Mouse (Mus musculus): ENCODE results near the gene Efcab14. TPM values are rescaled to one million over a fixed set of nuclear protein-coding genes. Genes with fewer than 3 reads are reported as not detected.

Efcab14 gene
- polyA plus RNA-seq, 1 experiment from 2014 or later: 42.3 TPM

- no peaks in the 10 kb centered on the region for H3K9me3 ChIP-seq (ENCODE audit: control insufficient read depth, low read length)
- H3K4me3 ChIP-seq (ENCODE audit: low read depth, low read length): no peak overlapping the region
- H3K4me2 ChIP-seq (ENCODE audit: low read depth, low read length): no peak overlapping the region
- H3K4me1 ChIP-seq (ENCODE audit: control insufficient read depth, insufficient read depth, low read length): no peaks in the 10 kb centered on the region
- DNase-seq (ENCODE audit: low spot score): no peak
- no peak overlapping the region for H3K27ac ChIP-seq (replicated peaks; ENCODE audit: low read depth, low read length)
- no peaks in the 10 kb centered on the region for H3K27me3 ChIP-seq (replicated peaks; ENCODE audit: control insufficient read depth, insufficient read depth, low read length)
- no peak overlapping the region for H3K9ac ChIP-seq (ENCODE audit: low read depth, low read length)
- no peak for ATAC-seq (ENCODE audit: low read depth)
- H3K36me3 ChIP-seq (ENCODE audit: control insufficient read depth, insufficient read depth, low read length): peaks cover 14% of the 10 kb centered on the region; the same call in 1 of the 2 replicates
- WGBS: 80% methylated on average over 3 of the region's 3 CpGs
Observed at GRCm38 (mm10) chr4:115820944-115821343, 83.4 kb downstream of the Efcab14 start.

DNA sequence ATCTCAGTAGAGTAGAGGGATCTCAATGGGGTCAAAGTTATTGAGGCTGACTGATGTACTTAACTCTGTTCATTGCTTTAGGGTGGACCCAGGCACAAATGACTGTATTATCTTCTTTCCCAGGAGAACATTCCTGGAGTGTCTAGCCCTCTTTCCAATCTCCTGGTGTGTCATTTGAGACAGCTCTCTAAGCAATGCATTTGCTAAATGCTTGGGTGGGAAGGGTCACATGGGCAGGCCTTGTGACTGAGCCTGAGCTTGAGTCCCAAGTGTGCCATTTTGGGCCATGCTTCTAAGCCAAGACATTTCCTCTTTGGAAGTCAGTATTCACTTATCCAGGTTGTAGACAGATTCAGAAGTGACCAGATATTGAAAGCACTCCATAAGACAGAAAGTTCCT is 83.9 kb downstream of the Efcab14 start:
- DNase-seq (ENCODE audit: low spot score) (no peak), ATAC-seq (ENCODE audit: low read depth) (no peak)
- H3K4me1 ChIP-seq (ENCODE audit: control insufficient read depth, insufficient read depth, low read length): no peaks in the 10 kb centered on the region

GRCm38 (mm10) chr4:115821928-115822327 is 84.4 kb downstream of the Efcab14 start:
- Histone ChIP-seq H3K4me1 (ENCODE audit: control insufficient read depth, insufficient read depth, low read length) (no peaks in the 10 kb centered on the region), H3K9ac (ENCODE audit: low read depth, low read length) (no peak overlapping the region), H3K27ac (replicated peaks; ENCODE audit: low read depth, low read length) (no peak overlapping the region), H3K9me3 (ENCODE audit: control insufficient read depth, low read length) (no peaks in the 10 kb centered on the region), H3K4me3 (ENCODE audit: low read depth, low read length) (no peak overlapping the region), H3K4me2 (ENCODE audit: low read depth, low read length) (no peak overlapping the region), H3K36me3 (ENCODE audit: control insufficient read depth, insufficient read depth, low read length) (peaks cover 8% of the 10 kb centered on the region; the same call in 1 of the 2 replicates), H3K27me3 (replicated peaks; ENCODE audit: control insufficient read depth, insufficient read depth, low read length) (no peaks in the 10 kb centered on the region)
- WGBS: 75% methylated on average over 3 of the region's 3 CpGs
- DNase-seq (ENCODE audit: low spot score): no peak
- ATAC-seq (ENCODE audit: low read depth): no peak

More for the DNA sequence above, 83.9 kb downstream of the Efcab14 start:
- Histone ChIP-seq H3K27ac (replicated peaks; ENCODE audit: low read depth, low read length) (no peak overlapping the region), H3K9ac (ENCODE audit: low read depth, low read length) (no peak overlapping the region), H3K9me3 (ENCODE audit: control insufficient read depth, low read length) (no peaks in the 10 kb centered on the region), H3K4me3 (ENCODE audit: low read depth, low read length) (no peak overlapping the region), H3K36me3 (ENCODE audit: control insufficient read depth, insufficient read depth, low read length) (peaks cover 9% of the 10 kb centered on the region; the same call in 1 of the 2 replicates), H3K27me3 (replicated peaks; ENCODE audit: control insufficient read depth, insufficient read depth, low read length) (no peaks in the 10 kb centered on the region), H3K4me2 (ENCODE audit: low read depth, low read length) (no peak overlapping the region)

GRCm38 (mm10) chr4:115824178-115824577 is 86.6 kb downstream of the Efcab14 start:
- peaks cover 6% of the 10 kb centered on the region; the same call in 1 of the 2 replicates for H3K36me3 ChIP-seq (ENCODE audit: control insufficient read depth, insufficient read depth, low read length)
- H3K9me3 ChIP-seq (ENCODE audit: control insufficient read depth, low read length): no peaks in the 10 kb centered on the region
- H3K4me2 ChIP-seq (ENCODE audit: low read depth, low read length): no peak overlapping the region
- no peak overlapping the region for H3K27ac ChIP-seq (replicated peaks; ENCODE audit: low read depth, low read length)
- peaks cover 6% of the 10 kb centered on the region; the same call in 1 of the 2 replicates for H3K4me1 ChIP-seq (ENCODE audit: control insufficient read depth, insufficient read depth, low read length)
- H3K9ac ChIP-seq (ENCODE audit: low read depth, low read length): no peak overlapping the region
- WGBS: 63% methylated on average over 2 of the region's 2 CpGs
- ATAC-seq (ENCODE audit: low read depth) (no peak), DNase-seq (ENCODE audit: low spot score) (no peak)
- H3K4me3 ChIP-seq (ENCODE audit: low read depth, low read length): no peak overlapping the region
- H3K27me3 ChIP-seq (replicated peaks; ENCODE audit: control insufficient read depth, insufficient read depth, low read length): no peaks in the 10 kb centered on the region

- Histone ChIP-seq H3K9me3 (ENCODE audit: control insufficient read depth, low read length) (no peaks in the 10 kb centered on the region), H3K4me3 (ENCODE audit: low read depth, low read length) (no peak overlapping the region), H3K27ac (replicated peaks; ENCODE audit: low read depth, low read length) (no peak overlapping the region), H3K36me3 (ENCODE audit: control insufficient read depth, insufficient read depth, low read length) (no peaks in the 10 kb centered on the region), H3K4me1 (ENCODE audit: control insufficient read depth, insufficient read depth, low read length) (peaks cover 6% of the 10 kb centered on the region; the same call in 1 of the 2 replicates), H3K4me2 (ENCODE audit: low read depth, low read length) (no peak overlapping the region), H3K9ac (ENCODE audit: low read depth, low read length) (no peak overlapping the region), H3K27me3 (replicated peaks; ENCODE audit: control insufficient read depth, insufficient read depth, low read length) (no peaks in the 10 kb centered on the region)
- 86% methylated on average over 2 of the region's 2 CpGs for WGBS
- ATAC-seq (ENCODE audit: low read depth): no peak
- DNase-seq (ENCODE audit: low spot score): no peak
Observed at GRCm38 (mm10) chr4:115825271-115825670, 87.7 kb downstream of the Efcab14 start.

Other genes starting within 250 kb of the Efcab14 start
- gene Cyp4a14, start 241.6 kb upstream of the Efcab14 start, polyA plus RNA-seq (2014; fragmentation: Nextera tagmentation; extraction: Ambion mirVana): not detected in 2 replicates
- gene Cyp4a10, start 219.5 kb upstream of the Efcab14 start, polyA plus RNA-seq (2014; fragmentation: Nextera tagmentation; extraction: Ambion mirVana): not detected in 2 replicates
- not detected in 2 replicates for gene Cyp4a31, start 174.1 kb upstream of the Efcab14 start, polyA plus RNA-seq (2014; fragmentation: Nextera tagmentation; extraction: Ambion mirVana)
- gene Cyp4a32, start 136.8 kb upstream of the Efcab14 start, polyA plus RNA-seq (2014; fragmentation: Nextera tagmentation; extraction: Ambion mirVana): not detected in 2 replicates
- gene Cyp4b1, start 90.0 kb upstream of the Efcab14 start, polyA plus RNA-seq (2014; fragmentation: Nextera tagmentation; extraction: Ambion mirVana): 4.9 and 6.3 TPM in 2 replicates
- gene Tex38, start 43.3 kb downstream of the Efcab14 start, polyA plus RNA-seq (2014; fragmentation: Nextera tagmentation; extraction: Ambion mirVana): 0.26 TPM in 1 of 2 replicates, not detected in the other
- 54.4 and 58.7 TPM in 2 replicates for gene Atpaf1, start 47.1 kb downstream of the Efcab14 start, polyA plus RNA-seq (2014; fragmentation: Nextera tagmentation; extraction: Ambion mirVana)
- gene Mob3c, start 90.3 kb downstream of the Efcab14 start, polyA plus RNA-seq (2014; fragmentation: Nextera tagmentation; extraction: Ambion mirVana): 8.3 and 11.6 TPM in 2 replicates
- 24.1 and 25.3 TPM in 2 replicates for gene Mknk1, start 101.5 kb downstream of the Efcab14 start, polyA plus RNA-seq (2014; fragmentation: Nextera tagmentation; extraction: Ambion mirVana)
- gene Kncn, start 146.7 kb downstream of the Efcab14 start, polyA plus RNA-seq (2014; fragmentation: Nextera tagmentation; extraction: Ambion mirVana): 0.31 TPM in 1 of 2 replicates, not detected in the other
- 0.10 and 0.29 TPM in 2 replicates for gene 6430628N08Rik, start 152.9 kb downstream of the Efcab14 start, polyA plus RNA-seq (2014; fragmentation: Nextera tagmentation; extraction: Ambion mirVana)
- 0.26 and 0.58 TPM in 2 replicates for gene Dmbx1, start 202.2 kb downstream of the Efcab14 start, polyA plus RNA-seq (2014; fragmentation: Nextera tagmentation; extraction: Ambion mirVana)